Mouse (Mus musculus) left cerebral cortex, adult 8-10 months (tissue): ENCODE data around the gene Mapk6. TPM values are rescaled to one million over a fixed set of nuclear protein-coding genes. Genes with fewer than 3 reads are reported as not detected.

Experiments
- DNase-seq, 2 experiments: peaks; one replicate each; pipeline ENCODE4 v3.0.0; 2022; ENCODE audit warnings: low spot score in 2 of 2
- total RNA-seq, 4 experiments: library from RNA; stranded (reverse); gene quantifications; 2 replicates each; pipeline ENCODE4 v1.2.4; 2022

The Mapk6 gene
- total RNA-seq, 4 experiments from 2014 or later, result 63.2 to 79.9 (median 65.4) TPM

- DNase-seq, result no peak
Observed at GRCm38 (mm10) chr9:75328047-75328446, 81.8 kb downstream of the Mapk6 start.

GRCm38 (mm10) chr9:75322099-75322885, 87.5 kb downstream of the Mapk6 start:
- DNase-seq, result no peak

GRCm38 (mm10) chr9:75319365-75319764, 90.4 kb downstream of the Mapk6 start:
- DNase-seq, result no peak

Other genes starting within 250 kb of the Mapk6 start
- gene Myo5c, start 178.0 kb downstream of the Mapk6 start, total RNA-seq, result 1 to 10 TPM; 6.1 to 9.1 (median 7.6) TPM
- gene Gnb5, start 103.7 kb downstream of the Mapk6 start, total RNA-seq, result 100 to 1,000 TPM; 162 to 190 (median 168) TPM
- gene Bcl2l10, start 62.2 kb downstream of the Mapk6 start, total RNA-seq, result under 1 TPM in 1 of 4 experiments, not detected in 3; 0.53 TPM
- 10 to 100 TPM; 21.4 to 27.1 (median 24.0) TPM for gene Leo1, start 31.5 kb upstream of the Mapk6 start, total RNA-seq
- 10 to 100 TPM; 43.9 to 54.9 (median 50.5) TPM for gene Tmod3, start 149.7 kb upstream of the Mapk6 start, total RNA-seq
- 100 to 1,000 TPM; 327 to 364 (median 350) TPM for gene Tmod2, start 201.3 kb upstream of the Mapk6 start, total RNA-seq
- gene Lysmd2, start 215.7 kb upstream of the Mapk6 start, total RNA-seq, result 10 to 100 TPM; 50.8 to 57.7 (median 55.5) TPM